Mouse (Mus musculus): ENCODE results near the gene Elmod3. TPM values are rescaled to one million over a fixed set of nuclear protein-coding genes. Genes with fewer than 3 reads are reported as not detected.

Gene Elmod3
- polyA plus RNA-seq, 1 experiment: 6.3 TPM

DNA sequence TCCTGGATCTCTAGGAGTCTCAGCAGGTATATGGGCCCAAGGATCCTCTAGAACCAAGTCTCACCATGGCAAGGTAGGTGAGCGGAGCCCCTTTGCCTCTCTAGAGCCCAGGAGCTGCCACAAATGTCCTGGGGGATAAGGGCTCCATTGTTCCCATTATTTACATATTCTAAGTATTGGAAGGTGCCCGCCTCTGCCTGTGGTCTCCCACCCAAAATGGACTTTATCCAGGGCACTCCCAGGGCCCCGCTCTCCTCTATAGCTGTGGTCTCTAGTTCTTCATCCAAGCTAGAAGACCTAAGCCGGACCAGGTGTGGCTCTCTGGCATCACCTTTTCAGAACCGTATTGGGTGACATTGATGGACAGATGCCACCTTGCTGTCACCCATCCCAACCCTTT lies 76.6 kb downstream of the Elmod3 start, which contains the start of gene Sh2d6:
Sh2d6 (minus strand) TSS at position 101 of the 400 bp plus-strand sequence.
- H3K9ac ChIP-seq (ENCODE audit: low read depth, poor library complexity, severe bottlenecking): no peak within 1 kb of the TSS
- H3K27ac ChIP-seq (ENCODE audit: insufficient read depth, low read length): no peak within 1 kb of the TSS
- TF ChIP-seq EP300 (IDR thresholded peaks at IDR 0.05; ENCODE audit: insufficient read depth, low read depth, low read length) (no peak), CTCF (IDR thresholded peaks at IDR 0.05; ENCODE audit: low read depth, low read length) (no peak), POLR2A (IDR thresholded peaks at IDR 0.05; ENCODE audit: insufficient read depth, low read length) (no peak)
- H3K4me3 ChIP-seq (ENCODE audit: low read depth, low read length): no peak within 1 kb of the TSS
- H3K4me1 ChIP-seq (ENCODE audit: control insufficient read depth, insufficient read depth, low read length): peaks cover 6% of the 10 kb centered on the region
- H3K36me3 ChIP-seq (ENCODE audit: control insufficient read depth, insufficient read depth, low read length, poor library complexity, severe bottlenecking): no peaks in the 10 kb centered on the region
- H3K27me3 ChIP-seq (ENCODE audit: control insufficient read depth, insufficient read depth, low read length, poor library complexity, severe bottlenecking): no peaks in the 10 kb centered on the region
- H3K9me3 ChIP-seq (replicated peaks; ENCODE audit: control insufficient read depth, insufficient read depth, low read length, poor library complexity, severe bottlenecking): no peaks in the 10 kb centered on the region

DNA sequence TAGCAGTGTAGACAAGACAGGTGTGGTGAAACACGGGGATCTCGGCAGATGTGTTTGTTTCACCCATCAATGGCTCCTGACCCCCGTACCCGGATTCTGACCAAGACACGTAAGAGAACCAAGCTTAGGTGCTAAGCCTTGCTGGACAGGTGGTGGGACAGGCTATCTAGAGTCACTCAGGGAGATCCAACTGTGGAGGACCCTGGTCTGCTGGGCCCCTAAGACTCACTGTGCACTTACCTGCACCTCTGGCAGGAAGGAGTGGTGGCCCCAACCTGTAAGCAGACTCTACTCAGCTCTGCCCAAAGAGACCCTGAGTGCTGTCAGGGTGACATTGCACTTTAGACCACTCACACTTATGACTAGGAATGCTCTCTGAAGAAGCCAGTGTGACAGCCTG lies 77.3 kb downstream of the Elmod3 start:
- Histone ChIP-seq H3K27me3 (ENCODE audit: control insufficient read depth, insufficient read depth, low read length, poor library complexity, severe bottlenecking) (no peaks in the 10 kb centered on the region), H3K9ac (ENCODE audit: low read depth, poor library complexity, severe bottlenecking) (no peak overlapping the region), H3K9me3 (replicated peaks; ENCODE audit: control insufficient read depth, insufficient read depth, low read length, poor library complexity, severe bottlenecking) (no peaks in the 10 kb centered on the region), H3K36me3 (ENCODE audit: control insufficient read depth, insufficient read depth, low read length, poor library complexity, severe bottlenecking) (no peaks in the 10 kb centered on the region), H3K4me1 (ENCODE audit: control insufficient read depth, insufficient read depth, low read length) (peaks cover 6% of the 10 kb centered on the region), H3K27ac (ENCODE audit: insufficient read depth, low read length) (no peak overlapping the region), H3K4me3 (ENCODE audit: low read depth, low read length) (no peak overlapping the region)
- TF ChIP-seq EP300 (IDR thresholded peaks at IDR 0.05; ENCODE audit: insufficient read depth, low read depth, low read length) (no peak), CTCF (IDR thresholded peaks at IDR 0.05; ENCODE audit: low read depth, low read length) (no peak), POLR2A (IDR thresholded peaks at IDR 0.05; ENCODE audit: insufficient read depth, low read length) (no peak)

DNA sequence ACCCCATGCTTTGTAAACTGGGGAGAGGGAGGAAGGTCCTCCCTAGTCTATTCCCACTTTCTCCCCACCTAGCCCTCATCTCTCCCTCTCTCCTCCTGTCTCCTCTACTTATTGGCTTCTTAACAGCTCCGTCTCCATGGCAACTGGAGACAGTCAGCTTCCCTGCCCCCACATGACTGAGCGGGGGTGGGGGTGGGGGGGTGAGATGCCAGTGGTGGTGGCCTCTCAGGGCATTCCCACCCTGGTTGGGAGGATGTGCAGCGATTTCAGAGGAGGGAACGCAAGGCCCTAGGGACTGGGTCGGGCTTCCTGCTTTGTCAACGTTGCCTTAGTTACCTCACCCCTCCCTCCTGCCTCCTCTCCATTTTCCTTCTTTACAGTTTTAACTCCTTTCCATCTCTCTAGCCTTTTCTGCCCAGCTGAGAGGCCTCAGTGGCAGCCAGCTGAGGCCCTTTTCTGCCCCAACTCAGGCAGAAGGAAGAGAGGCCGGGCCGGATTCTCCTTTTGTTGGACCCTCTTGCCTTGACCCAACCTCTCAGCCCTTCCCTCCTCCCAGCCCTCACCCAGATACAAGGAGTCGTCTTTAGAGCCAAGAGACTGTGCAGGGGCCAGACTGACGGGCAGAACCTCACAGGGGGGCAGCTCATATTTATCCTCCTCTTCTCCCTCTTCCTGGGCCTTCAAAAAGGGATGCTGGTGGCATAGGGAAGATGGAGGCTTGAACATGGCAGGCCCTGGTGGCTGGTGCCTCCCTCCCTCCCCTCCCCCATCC lies 78.1 kb downstream of the Elmod3 start:
- H3K27ac ChIP-seq (ENCODE audit: insufficient read depth, low read length): no peak overlapping the region
- H3K9me3 ChIP-seq (replicated peaks; ENCODE audit: control insufficient read depth, insufficient read depth, low read length, poor library complexity, severe bottlenecking): no peaks in the 10 kb centered on the region
- no peak for TF ChIP-seq CTCF (IDR thresholded peaks at IDR 0.05; ENCODE audit: low read depth, low read length)
- no peak for TF ChIP-seq POLR2A (IDR thresholded peaks at IDR 0.05; ENCODE audit: insufficient read depth, low read length)
- TF ChIP-seq EP300 (IDR thresholded peaks at IDR 0.05; ENCODE audit: insufficient read depth, low read depth, low read length): 0 out of 2 replicates have a peak, but pooled peaks have one; percentile 13
- no peak overlapping the region for H3K4me3 ChIP-seq (ENCODE audit: low read depth, low read length)
- H3K9ac ChIP-seq (ENCODE audit: low read depth, poor library complexity, severe bottlenecking): no peak overlapping the region
- no peaks in the 10 kb centered on the region for H3K27me3 ChIP-seq (ENCODE audit: control insufficient read depth, insufficient read depth, low read length, poor library complexity, severe bottlenecking)
- no peaks in the 10 kb centered on the region for H3K36me3 ChIP-seq (ENCODE audit: control insufficient read depth, insufficient read depth, low read length, poor library complexity, severe bottlenecking)
- H3K4me1 ChIP-seq (ENCODE audit: control insufficient read depth, insufficient read depth, low read length): peaks cover 6% of the 10 kb centered on the region

DNA sequence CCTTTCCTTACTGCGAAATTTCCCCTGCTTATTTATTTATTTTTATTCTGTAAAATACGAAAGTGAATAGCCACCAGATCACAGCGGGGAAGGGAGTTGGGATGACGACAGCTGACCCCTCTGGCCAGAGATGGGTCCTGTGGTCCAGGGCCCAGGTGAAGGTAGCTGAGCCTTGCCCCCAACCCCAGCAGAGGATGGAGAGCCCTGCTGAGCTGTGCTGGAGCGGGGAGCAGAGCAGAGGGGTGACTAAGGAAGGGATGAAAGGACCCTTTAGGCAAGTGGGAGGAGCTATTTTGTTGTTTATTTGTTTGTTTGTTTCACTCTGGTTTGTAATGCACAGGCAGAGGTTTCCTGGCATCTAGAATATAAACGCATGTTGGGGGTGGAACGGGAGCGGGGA lies 78.9 kb downstream of the Elmod3 start:
- Histone ChIP-seq H3K4me3 (ENCODE audit: low read depth, low read length) (no peak overlapping the region), H3K4me1 (ENCODE audit: control insufficient read depth, insufficient read depth, low read length) (peaks cover 6% of the 10 kb centered on the region), H3K9ac (ENCODE audit: low read depth, poor library complexity, severe bottlenecking) (no peak overlapping the region), H3K9me3 (replicated peaks; ENCODE audit: control insufficient read depth, insufficient read depth, low read length, poor library complexity, severe bottlenecking) (no peaks in the 10 kb centered on the region), H3K36me3 (ENCODE audit: control insufficient read depth, insufficient read depth, low read length, poor library complexity, severe bottlenecking) (no peaks in the 10 kb centered on the region), H3K27ac (ENCODE audit: insufficient read depth, low read length) (no peak overlapping the region), H3K27me3 (ENCODE audit: control insufficient read depth, insufficient read depth, low read length, poor library complexity, severe bottlenecking) (no peaks in the 10 kb centered on the region)
- no peak for TF ChIP-seq POLR2A (IDR thresholded peaks at IDR 0.05; ENCODE audit: insufficient read depth, low read length)
- no peak for TF ChIP-seq EP300 (IDR thresholded peaks at IDR 0.05; ENCODE audit: insufficient read depth, low read depth, low read length)
- TF ChIP-seq CTCF (IDR thresholded peaks at IDR 0.05; ENCODE audit: low read depth, low read length): no peak

DNA sequence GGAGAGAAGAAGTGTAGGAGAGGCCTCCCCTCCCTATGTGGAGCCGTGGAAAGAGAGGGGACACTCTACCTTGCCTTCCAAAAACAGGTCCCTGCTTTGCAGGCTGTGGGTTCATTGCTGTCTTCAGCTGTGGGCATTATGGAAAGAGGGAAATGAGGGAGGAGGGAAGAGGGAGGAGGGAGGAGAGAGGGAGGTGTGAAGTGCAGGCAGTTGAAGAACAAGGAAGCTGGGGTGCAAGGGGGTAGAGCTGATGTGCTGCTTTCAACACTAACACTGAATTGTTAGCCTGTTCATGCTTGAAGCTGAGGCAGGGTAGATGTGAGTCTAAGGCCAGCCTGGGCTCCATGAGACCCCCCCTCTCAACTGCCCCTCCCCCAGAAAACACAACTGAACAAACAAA lies 79.4 kb downstream of the Elmod3 start:
- H3K9ac ChIP-seq (ENCODE audit: low read depth, poor library complexity, severe bottlenecking): no peak overlapping the region
- no peaks in the 10 kb centered on the region for H3K36me3 ChIP-seq (ENCODE audit: control insufficient read depth, insufficient read depth, low read length, poor library complexity, severe bottlenecking)
- peaks cover 10% of the 10 kb centered on the region for H3K4me1 ChIP-seq (ENCODE audit: control insufficient read depth, insufficient read depth, low read length)
- H3K27me3 ChIP-seq (ENCODE audit: control insufficient read depth, insufficient read depth, low read length, poor library complexity, severe bottlenecking): no peaks in the 10 kb centered on the region
- no peak overlapping the region for H3K4me3 ChIP-seq (ENCODE audit: low read depth, low read length)
- TF ChIP-seq CTCF (IDR thresholded peaks at IDR 0.05; ENCODE audit: low read depth, low read length) (no peak), POLR2A (IDR thresholded peaks at IDR 0.05; ENCODE audit: insufficient read depth, low read length) (no peak), EP300 (IDR thresholded peaks at IDR 0.05; ENCODE audit: insufficient read depth, low read depth, low read length) (no peak)
- no peaks in the 10 kb centered on the region for H3K9me3 ChIP-seq (replicated peaks; ENCODE audit: control insufficient read depth, insufficient read depth, low read length, poor library complexity, severe bottlenecking)
- no peak overlapping the region for H3K27ac ChIP-seq (ENCODE audit: insufficient read depth, low read length)

Other genes starting within 250 kb of the Elmod3 start
- gene Tmem150a, start 243.0 kb downstream of the Elmod3 start, polyA plus RNA-seq (2011; ENCODE audit: insufficient read depth, insufficient read length, low read depth, missing spikeins): 11.0 and 13.0 TPM in 2 replicates
- gene Rnf181, start 231.5 kb downstream of the Elmod3 start, polyA plus RNA-seq (2011; ENCODE audit: insufficient read depth, insufficient read length, low read depth, missing spikeins): 79.6 and 84.0 TPM in 2 replicates
- gene Vamp5, start 217.9 kb downstream of the Elmod3 start, polyA plus RNA-seq (2011; ENCODE audit: insufficient read depth, insufficient read length, low read depth, missing spikeins): 1.9 and 2.2 TPM in 2 replicates
- gene Vamp8, start 207.7 kb downstream of the Elmod3 start, polyA plus RNA-seq (2011; ENCODE audit: insufficient read depth, insufficient read length, low read depth, missing spikeins): 25.6 and 28.4 TPM in 2 replicates
- gene Ggcx, start 184.1 kb downstream of the Elmod3 start, polyA plus RNA-seq (2011; ENCODE audit: insufficient read depth, insufficient read length, low read depth, missing spikeins): 16.6 and 18.8 TPM in 2 replicates
- gene Mat2a, start 158.9 kb downstream of the Elmod3 start, polyA plus RNA-seq (2011; ENCODE audit: insufficient read depth, insufficient read length, low read depth, missing spikeins): 200 and 211 TPM in 2 replicates
- not detected in 2 replicates for gene Sh2d6, start 76.7 kb downstream of the Elmod3 start, polyA plus RNA-seq (2011; ENCODE audit: insufficient read depth, insufficient read length, low read depth, missing spikeins)
- gene Capg, start 54.0 kb downstream of the Elmod3 start, polyA plus RNA-seq (2011; ENCODE audit: insufficient read depth, insufficient read length, low read depth, missing spikeins): 55.8 and 60.3 TPM in 2 replicates
- 5.2 and 7.8 TPM in 2 replicates for gene Retsat, start 62 bp upstream of the Elmod3 start, polyA plus RNA-seq (2011; ENCODE audit: insufficient read depth, insufficient read length, low read depth, missing spikeins)
- gene Tgoln1, start 18.6 kb upstream of the Elmod3 start, polyA plus RNA-seq (2011; ENCODE audit: insufficient read depth, insufficient read length, low read depth, missing spikeins): 33.2 and 34.1 TPM in 2 replicates
- 84.8 and 93.4 TPM in 2 replicates for gene Tcf7l1, start 190.8 kb upstream of the Elmod3 start, polyA plus RNA-seq (2011; ENCODE audit: insufficient read depth, insufficient read length, low read depth, missing spikeins)

Data from ES-Bruce4 (cell line).